Mouse (Mus musculus) neural tube, embryonic 11.5 days (tissue): ENCODE measurements around the gene Hsd11b2. TPM values are rescaled to one million over a fixed set of nuclear protein-coding genes. Genes with fewer than 3 reads are reported as not detected.

ENCODE experiments used
- ATAC-seq: fragments of 200-750 bp; cut with Nextera tagmentation; 2 replicates; pipeline ENCODE4 v1.8.0; 2017; ENCODE audit warnings: moderate number of reproducible peaks, mild to moderate bottlenecking, moderate TSS enrichment, moderate library complexity; ENCODE audit not compliant: insufficient read depth, low FRiP score, low TSS enrichment
- DNase-seq: peaks from one replicate; pipeline ENCODE4 v3.0.0-alpha.2; 2015; ENCODE audit warnings: low spot score
- H3K27ac ChIP-seq: fragments of 300-500 bp; sonication (generic); 2 replicates; pipeline ENCODE4 v1.5.1; 2014; ENCODE audit warnings: low read depth, mild to moderate bottlenecking, low read length
- H3K27me3 ChIP-seq: fragments of 300-500 bp; sonication (generic); 2 replicates; pipeline ENCODE4 v1.6.1; 2014; ENCODE audit warnings: mild to moderate bottlenecking, low read length, mixed read lengths; ENCODE audit not compliant: control insufficient read depth, insufficient read depth
- H3K36me3 ChIP-seq: fragments of 300-500 bp; sonication (generic); 2 replicates; pipeline ENCODE4 v1.6.1; 2014; ENCODE audit warnings: mild to moderate bottlenecking, low read length, moderate library complexity, mixed read lengths; ENCODE audit not compliant: control insufficient read depth, insufficient read depth
- H3K4me1 ChIP-seq: fragments of 300-500 bp; sonication (generic); 2 replicates; pipeline ENCODE4 v1.6.1; 2014; ENCODE audit warnings: low read length, mixed read lengths; ENCODE audit not compliant: control insufficient read depth, insufficient read depth
- H3K4me2 ChIP-seq: fragments of 300-500 bp; sonication (generic); 2 replicates; pipeline ENCODE4 v1.6.1; 2014; ENCODE audit warnings: low read depth, mild to moderate bottlenecking, moderate library complexity
- H3K4me3 ChIP-seq: fragments of 300-500 bp; sonication (generic); 2 replicates; pipeline ENCODE4 v1.5.1; 2014; ENCODE audit warnings: low read depth, low read length
- H3K9ac ChIP-seq: fragments of 300-500 bp; sonication (generic); 2 replicates; pipeline ENCODE4 v1.6.1; 2014; ENCODE audit warnings: mild to moderate bottlenecking, low read length
- H3K9me3 ChIP-seq: fragments of 300-500 bp; sonication (generic); 2 replicates; pipeline ENCODE4 v1.6.1; 2016; ENCODE audit warnings: low read length; ENCODE audit not compliant: control insufficient read depth
- WGBS: fragments of 180-500 bp; shearing (Covaris S2); extraction: QIAGEN DNeasy Blood & Tissue Kit; methylation state at CpG from one replicate; pipeline ENCODE4 v1.1.7; 2014; 5-methylcytosine and 5-hydroxymethylcytosine counted together
- polyA plus RNA-seq: library from polyadenylated mRNA; unstranded; fragments of >200 nt; fragmentation: Nextera tagmentation; extraction: Ambion mirVana; gene quantifications from 2 replicates; pipeline ENCODE4 v1.2.1, GENCODE M21; 2014

The Hsd11b2 gene
- polyA plus RNA-seq, result 22.5 and 23.9 TPM in 2 replicates

DNA sequence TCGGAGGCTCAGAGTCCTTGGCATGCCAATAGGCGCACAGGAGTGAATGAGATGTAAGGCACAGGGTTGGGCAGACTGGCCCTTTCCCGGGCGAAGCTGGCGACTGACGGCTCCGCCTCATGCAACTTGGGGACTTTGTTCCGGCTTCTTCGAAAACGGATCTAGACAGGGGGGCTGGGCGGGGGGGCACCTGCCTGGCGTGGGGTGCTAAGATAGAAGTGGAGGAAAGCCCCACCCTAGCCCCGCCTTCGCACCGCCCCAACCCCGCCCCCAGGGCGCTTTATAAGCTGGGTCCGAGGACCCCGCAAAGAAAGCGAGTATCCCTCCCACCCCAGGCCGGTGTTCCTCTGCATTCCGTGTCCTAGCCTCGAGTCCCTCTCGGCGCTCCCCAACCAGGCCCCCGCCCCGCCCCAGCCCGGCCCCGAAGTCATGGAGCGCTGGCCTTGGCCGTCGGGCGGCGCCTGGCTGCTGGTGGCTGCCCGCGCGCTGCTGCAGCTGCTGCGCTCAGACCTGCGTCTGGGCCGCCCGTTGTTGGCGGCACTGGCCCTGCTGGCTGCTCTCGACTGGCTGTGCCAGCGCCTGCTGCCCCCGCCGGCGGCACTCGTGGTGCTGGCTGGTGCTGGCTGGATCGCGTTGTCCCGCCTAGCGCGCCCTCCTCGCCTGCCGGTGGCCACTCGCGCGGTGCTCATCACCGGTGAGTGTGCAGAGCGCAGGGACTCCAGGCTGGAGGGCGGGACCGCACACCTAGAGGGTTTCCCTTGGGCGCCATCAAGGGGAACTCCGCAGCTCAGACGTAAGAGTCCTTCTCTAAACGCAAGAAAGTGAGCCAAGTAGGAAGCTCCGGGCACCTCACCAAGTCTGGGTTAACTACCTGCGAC is at the start of gene Hsd11b2:
Gene Hsd11b2, plus strand, starts transcription at position 320 of the 878 bp plus-strand sequence.
- DNase-seq (peak; percentile 68), ATAC-seq (peak; percentile 56)
- Histone ChIP-seq H3K4me3 (peak within 1 kb of the TSS; percentile 65), H3K9me3 (no peaks in the 10 kb centered on the region), H3K27me3 (0 out of 2 replicates have a peak, but pooled peaks cover 4% of the 10 kb centered on the region), H3K9ac (peak within 1 kb of the TSS; percentile 85), H3K4me2 (peak within 1 kb of the TSS; percentile 91), H3K27ac (peak within 1 kb of the TSS; percentile 69), H3K4me1 (peaks cover 36% of the 10 kb centered on the region), H3K36me3 (peaks cover 4% of the 10 kb centered on the region; the same call in 1 of the 2 replicates)
- 1% methylated on average over 63 of the region's 68 CpGs for WGBS

DNA sequence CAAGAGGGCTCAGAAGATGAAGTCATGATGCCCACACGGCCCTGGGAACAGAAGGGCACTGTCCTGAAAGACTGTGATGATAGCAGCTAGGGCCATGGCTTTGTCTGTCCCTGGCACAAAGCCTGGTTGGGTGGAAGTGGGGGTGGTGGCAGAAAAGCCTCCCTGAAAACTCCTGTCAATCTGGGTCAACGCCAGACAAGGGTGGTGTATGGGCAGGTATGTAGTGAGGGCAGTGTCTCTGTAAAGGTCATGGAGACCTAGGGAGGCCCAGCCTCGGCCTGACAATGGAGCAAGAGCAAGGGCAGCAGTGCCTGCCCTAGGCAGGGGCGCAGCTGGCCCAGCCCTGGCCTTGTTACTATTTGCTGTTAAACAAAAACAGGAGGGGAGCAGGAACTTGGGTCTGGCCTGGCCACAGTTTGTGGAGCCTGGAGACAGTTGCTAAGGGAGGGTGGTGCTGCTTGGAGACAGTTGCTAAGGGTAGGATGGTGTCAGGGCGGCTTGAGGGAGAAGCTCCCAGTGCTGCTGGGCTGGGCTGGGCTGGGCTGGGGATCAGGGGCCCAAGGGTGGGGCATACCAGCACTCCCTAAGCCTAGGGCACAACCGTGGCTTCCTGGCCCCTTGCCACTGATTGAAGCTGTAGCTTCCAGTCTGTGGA is 49.4 kb upstream of the Hsd11b2 start:
- DNase-seq, result peak; percentile 71
- 0 out of 2 replicates have a peak, but pooled peaks cover 2% of the 10 kb centered on the region for H3K27me3 ChIP-seq
- peak overlapping the region; percentile 42 for H3K4me3 ChIP-seq
- peak overlapping the region; percentile 39 for H3K9ac ChIP-seq
- H3K9me3 ChIP-seq, result no peaks in the 10 kb centered on the region
- peak overlapping the region; percentile 64 for H3K4me2 ChIP-seq
- peak overlapping the region; percentile 79 for H3K27ac ChIP-seq
- WGBS, result 34% methylated on average over 6 of the region's 6 CpGs
- peaks cover 4% of the 10 kb centered on the region; the same call in 1 of the 2 replicates for H3K36me3 ChIP-seq
- peaks cover 39% of the 10 kb centered on the region for H3K4me1 ChIP-seq
- peak; percentile 42 for ATAC-seq

DNA sequence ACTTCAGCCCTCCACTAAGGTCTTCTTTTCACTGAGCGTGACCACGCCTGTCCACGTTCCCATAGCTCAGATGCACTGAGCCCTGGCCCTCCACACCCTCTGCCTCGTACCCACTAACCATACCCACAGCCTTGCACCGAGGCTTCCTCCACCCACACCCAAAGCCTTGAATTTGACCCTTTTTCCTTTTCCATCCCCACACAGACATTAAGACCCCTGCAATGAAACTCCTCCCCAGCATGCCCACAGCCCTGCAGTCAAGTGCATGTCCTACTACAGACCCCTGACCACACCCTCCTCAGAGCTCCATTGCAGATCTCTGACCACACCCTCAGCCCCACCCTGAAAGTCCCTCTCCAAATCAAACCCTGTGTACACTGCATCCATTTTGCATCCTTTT is 48.7 kb upstream of the Hsd11b2 start:
- Histone ChIP-seq H3K9ac (peak overlapping the region; percentile 39; the same call in 1 of the 2 replicates), H3K36me3 (peaks cover 4% of the 10 kb centered on the region; the same call in 1 of the 2 replicates), H3K27me3 (0 out of 2 replicates have a peak, but pooled peaks cover 2% of the 10 kb centered on the region), H3K4me1 (peaks cover 46% of the 10 kb centered on the region), H3K4me3 (peak overlapping the region; percentile 42), H3K27ac (peak overlapping the region; percentile 79), H3K9me3 (no peaks in the 10 kb centered on the region), H3K4me2 (peak overlapping the region; percentile 64)
- 89% methylated on average over 5 of the region's 5 CpGs for WGBS
- peak; percentile 19 for DNase-seq
- no peak for ATAC-seq

DNA sequence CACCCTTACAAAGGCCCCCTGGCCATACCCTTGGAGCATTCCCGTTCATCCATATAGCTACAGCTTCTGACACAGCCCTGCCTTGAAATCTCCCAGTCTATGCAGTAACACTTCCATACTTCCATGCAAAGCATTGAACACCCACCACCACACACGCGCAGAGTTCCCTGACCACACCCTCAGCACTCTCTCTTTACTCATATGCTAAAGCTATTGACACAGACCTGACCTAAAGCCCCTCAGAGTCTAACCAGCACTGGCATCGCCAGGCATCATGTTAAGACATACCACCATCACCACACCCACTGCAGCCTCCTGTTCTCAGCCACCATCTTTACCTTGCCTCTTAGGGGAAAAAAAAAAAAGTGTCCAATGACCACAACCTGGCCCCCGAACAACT is 48.3 kb upstream of the Hsd11b2 start:
- Histone ChIP-seq H3K9me3 (no peaks in the 10 kb centered on the region), H3K27ac (peak overlapping the region; percentile 79), H3K4me1 (peaks cover 50% of the 10 kb centered on the region), H3K36me3 (peaks cover 4% of the 10 kb centered on the region; the same call in 1 of the 2 replicates), H3K4me2 (peak overlapping the region; percentile 64), H3K4me3 (peak overlapping the region; percentile 42), H3K27me3 (0 out of 2 replicates have a peak, but pooled peaks cover 2% of the 10 kb centered on the region), H3K9ac (peak overlapping the region; percentile 39)
- no peak for DNase-seq
- ATAC-seq, result no peak
- 63% methylated on average over 5 of the region's 5 CpGs for WGBS

DNA sequence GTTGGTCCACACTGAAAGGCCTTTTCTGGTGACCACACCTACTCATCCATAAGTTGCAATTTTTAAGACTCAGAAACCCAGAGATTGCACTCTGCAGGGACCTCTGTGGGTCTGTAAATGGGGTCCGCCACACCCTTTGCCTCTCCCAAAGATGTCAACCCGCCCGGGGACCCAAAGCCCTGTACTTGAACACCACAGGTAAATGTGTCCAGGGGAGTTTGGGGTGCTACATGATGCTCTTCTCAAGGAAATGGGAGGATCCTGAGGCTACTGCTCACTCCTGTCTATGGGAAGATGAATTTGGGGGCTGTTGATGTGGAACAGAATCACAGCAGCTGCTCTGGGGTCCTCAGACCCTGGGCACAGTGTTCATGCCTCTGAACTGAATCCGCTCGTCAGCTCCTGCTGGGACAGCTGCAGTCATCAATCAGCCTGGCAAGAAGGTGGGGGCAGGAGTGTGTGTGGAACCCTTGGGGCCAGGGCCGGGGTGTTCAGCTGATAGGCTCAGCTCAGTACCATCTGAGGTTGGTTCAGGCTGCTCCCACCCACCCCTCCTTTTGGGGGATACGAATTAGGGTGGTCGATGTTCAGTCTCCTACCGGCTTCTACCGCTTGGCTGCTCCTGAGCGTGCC is 47.8 kb upstream of the Hsd11b2 start:
- Histone ChIP-seq H3K4me3 (peak overlapping the region; percentile 42), H3K9me3 (no peaks in the 10 kb centered on the region), H3K9ac (peak overlapping the region; percentile 39), H3K27ac (peak overlapping the region; percentile 79), H3K4me2 (peak overlapping the region; percentile 64), H3K36me3 (peaks cover 4% of the 10 kb centered on the region; the same call in 1 of the 2 replicates), H3K27me3 (0 out of 2 replicates have a peak, but pooled peaks cover 2% of the 10 kb centered on the region), H3K4me1 (peaks cover 54% of the 10 kb centered on the region)
- 16% methylated on average over 10 of the region's 11 CpGs for whole genome bisulfite sequencing
- peak; percentile 89 for ATAC-seq
- DNase-seq, result no peak

DNA sequence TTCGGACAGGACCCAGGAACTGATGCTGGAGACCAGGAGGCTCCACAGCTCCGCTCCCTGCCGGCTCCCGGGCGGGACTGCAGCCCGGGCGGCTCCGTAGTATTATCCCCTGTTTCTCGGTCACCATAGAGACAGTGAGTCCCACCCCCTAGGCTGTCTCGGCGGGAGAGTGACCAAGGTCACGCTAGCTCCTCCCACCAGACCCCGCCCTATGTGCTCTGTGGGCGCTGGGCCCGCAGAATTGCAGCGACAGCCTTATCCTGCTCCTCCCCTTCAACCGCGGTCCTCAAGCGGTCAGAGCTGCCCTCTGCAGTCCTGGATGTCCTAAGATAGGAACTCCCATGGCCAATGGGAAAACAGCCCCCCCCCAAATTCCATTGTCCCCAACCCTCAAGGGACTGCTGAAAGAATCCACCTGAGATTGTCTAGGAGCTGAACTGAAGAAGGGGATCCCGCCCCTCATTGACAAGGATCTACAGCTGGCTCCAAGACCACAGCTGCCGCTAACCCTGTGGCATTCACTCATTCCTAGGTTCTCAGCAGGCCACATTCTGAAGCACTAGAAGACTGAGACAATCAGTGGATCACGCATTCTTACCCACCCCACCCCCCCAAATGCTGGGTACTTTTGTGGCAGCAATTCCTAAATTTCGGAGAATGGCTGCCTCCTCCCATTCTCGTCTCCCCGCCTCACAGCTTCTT is 47.1 kb upstream of the Hsd11b2 start, which contains the start of gene Tppp3:
Gene Tppp3, minus strand, starts transcription at position 213 of the 702 bp plus-strand sequence.
- H3K36me3 ChIP-seq, result peaks cover 4% of the 10 kb centered on the region; the same call in 1 of the 2 replicates
- H3K9ac ChIP-seq, result peak within 1 kb of the TSS; percentile 39
- H3K4me3 ChIP-seq, result peak within 1 kb of the TSS; percentile 42
- H3K27me3 ChIP-seq, result 0 out of 2 replicates have a peak, but pooled peaks cover 2% of the 10 kb centered on the region
- H3K4me1 ChIP-seq, result peaks cover 54% of the 10 kb centered on the region
- peak; percentile 89 for ATAC-seq
- peak within 1 kb of the TSS; percentile 64 for H3K4me2 ChIP-seq
- H3K27ac ChIP-seq, result peak within 1 kb of the TSS; percentile 79
- H3K9me3 ChIP-seq, result no peaks in the 10 kb centered on the region
- DNase-seq, result peak; percentile 94
- 2% methylated on average over 25 of the region's 25 CpGs for WGBS

DNA sequence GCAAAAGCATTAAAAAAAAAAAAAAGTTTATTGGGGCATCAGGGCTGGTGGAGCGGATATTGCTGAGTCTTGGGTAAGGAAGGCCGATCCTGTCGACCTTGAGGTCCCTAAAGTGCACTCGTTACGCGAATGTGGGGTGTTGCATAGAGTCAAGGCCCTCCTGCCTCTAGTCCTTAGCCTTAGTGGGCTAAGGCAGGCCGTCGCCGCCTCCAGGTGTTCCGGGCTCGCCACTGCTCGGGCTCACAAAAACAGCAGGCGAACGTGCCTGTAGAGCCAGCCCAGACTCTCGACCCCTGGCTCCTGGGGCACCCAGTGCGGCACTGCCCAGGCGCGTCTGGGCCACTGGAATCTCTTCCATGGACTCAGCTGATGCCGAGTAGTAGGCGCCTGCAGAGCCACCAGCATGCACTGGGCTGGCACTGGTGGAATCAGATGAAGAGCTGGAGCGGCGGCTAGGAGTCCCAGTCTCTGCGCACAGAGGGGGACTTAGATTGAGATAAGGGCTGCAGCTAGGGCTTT is 46.1 kb upstream of the Hsd11b2 start:
- Histone ChIP-seq H3K9ac (no peak overlapping the region), H3K9me3 (no peaks in the 10 kb centered on the region), H3K27me3 (0 out of 2 replicates have a peak, but pooled peaks cover 2% of the 10 kb centered on the region), H3K27ac (no peak overlapping the region), H3K4me3 (no peak overlapping the region), H3K4me2 (no peak overlapping the region), H3K4me1 (peaks cover 54% of the 10 kb centered on the region), H3K36me3 (peaks cover under 1% of the 10 kb centered on the region; the same call in 1 of the 2 replicates)
- 13% methylated on average over 23 of the region's 23 CpGs for WGBS
- DNase-seq (no peak), ATAC-seq (no peak)
